Mouse (Mus musculus) embryonic facial prominence, embryonic 12.5 days (tissue): ENCODE results near the gene Sytl4. TPM values are rescaled to one million over a fixed set of nuclear protein-coding genes. Genes with fewer than 3 reads are reported as not detected.

Experiments
- ATAC-seq: fragments of 200-750 bp; cut with Nextera tagmentation; 2 replicates; pipeline ENCODE4 v1.8.0; 2017; ENCODE audit not compliant: insufficient number of reproducible peaks, insufficient read depth, low FRiP score, low TSS enrichment
- H3K27ac ChIP-seq: fragments of 300-500 bp; sonication (generic); 2 replicates; pipeline ENCODE4 v1.5.1; 2016; ENCODE audit warnings: mild to moderate bottlenecking
- H3K27me3 ChIP-seq: fragments of 300-500 bp; sonication (generic); 2 replicates; pipeline ENCODE4 v1.6.1; 2016; ENCODE audit warnings: mild to moderate bottlenecking, moderate library complexity
- H3K36me3 ChIP-seq: fragments of 300-500 bp; sonication (generic); 2 replicates; pipeline ENCODE4 v1.6.1; 2016; ENCODE audit warnings: mild to moderate bottlenecking
- H3K4me1 ChIP-seq: fragments of 300-500 bp; sonication (generic); 2 replicates; pipeline ENCODE4 v1.6.1; 2016
- H3K4me2 ChIP-seq: fragments of 300-500 bp; sonication (generic); replicated peaks from 2 replicates; pipeline ENCODE4 v1.6.1; 2016; ENCODE audit warnings: mild to moderate bottlenecking, moderate library complexity
- H3K4me3 ChIP-seq: fragments of 300-500 bp; sonication (generic); 2 replicates; pipeline ENCODE4 v1.5.1; 2016; ENCODE audit warnings: mild to moderate bottlenecking
- H3K9ac ChIP-seq: fragments of 300-500 bp; sonication (generic); 2 replicates; pipeline ENCODE4 v1.6.1; 2016; ENCODE audit warnings: mild to moderate bottlenecking, moderate library complexity
- H3K9me3 ChIP-seq: fragments of 300-500 bp; sonication (generic); 2 replicates; pipeline ENCODE4 v1.6.1; 2016; ENCODE audit warnings: mild to moderate bottlenecking, moderate library complexity
- WGBS: fragments of 180-500 bp; shearing (Covaris S2); methylation state at CpG from one replicate; pipeline ENCODE4 v1.1.7; 2016; 5-methylcytosine and 5-hydroxymethylcytosine counted together
- polyA plus RNA-seq: library from polyadenylated mRNA; unstranded; fragments of >200 nt; fragmentation: Nextera tagmentation; extraction: Ambion mirVana; gene quantifications from 2 replicates; pipeline ENCODE4 v1.2.1, GENCODE M21; 2016

Gene Sytl4
- polyA plus RNA-seq, 1 experiment from 2014 or later: 3.9 TPM

GRCm38 (mm10) chrX:133926760-133927159 lies 54.9 kb downstream of the Sytl4 start:
- Histone ChIP-seq H3K4me3 (no peak overlapping the region), H3K27me3 (0 out of 2 replicates have a peak, but pooled peaks cover 3% of the 10 kb centered on the region), H3K9me3 (no peaks in the 10 kb centered on the region), H3K4me1 (no peaks in the 10 kb centered on the region), H3K4me2 (no peak overlapping the region), H3K27ac (no peak overlapping the region), H3K36me3 (no peaks in the 10 kb centered on the region), H3K9ac (no peak overlapping the region)
- ATAC-seq: no peak
- 85% methylated on average over 5 of the region's 5 CpGs for WGBS

GRCm38 (mm10) chrX:133921187-133921586 lies 60.4 kb downstream of the Sytl4 start:
- no peaks in the 10 kb centered on the region for H3K36me3 ChIP-seq
- H3K27ac ChIP-seq: no peak overlapping the region
- WGBS: 72% methylated on average over 4 of the region's 4 CpGs
- H3K4me3 ChIP-seq: no peak overlapping the region
- no peaks in the 10 kb centered on the region for H3K9me3 ChIP-seq
- H3K4me1 ChIP-seq: no peaks in the 10 kb centered on the region
- no peak overlapping the region for H3K4me2 ChIP-seq
- ATAC-seq: no peak
- H3K9ac ChIP-seq: no peak overlapping the region
- 0 out of 2 replicates have a peak, but pooled peaks cover 6% of the 10 kb centered on the region for H3K27me3 ChIP-seq

- Histone ChIP-seq H3K9ac (no peak overlapping the region), H3K36me3 (no peaks in the 10 kb centered on the region), H3K4me2 (no peak overlapping the region), H3K27ac (no peak overlapping the region), H3K9me3 (no peaks in the 10 kb centered on the region), H3K4me3 (no peak overlapping the region), H3K27me3 (peaks cover 14% of the 10 kb centered on the region), H3K4me1 (no peaks in the 10 kb centered on the region)
- 0 out of 2 replicates have a peak, but pooled peaks have one; percentile 35 for ATAC-seq
- 38% methylated on average over 7 of the region's 7 CpGs for WGBS
Observed at GRCm38 (mm10) chrX:133914219-133914618, 67.4 kb downstream of the Sytl4 start.

GRCm38 (mm10) chrX:133913006-133913405 lies 68.6 kb downstream of the Sytl4 start:
- Histone ChIP-seq H3K36me3 (no peaks in the 10 kb centered on the region), H3K27ac (no peak overlapping the region), H3K4me1 (no peaks in the 10 kb centered on the region), H3K27me3 (peaks cover 14% of the 10 kb centered on the region), H3K4me3 (no peak overlapping the region), H3K9me3 (no peaks in the 10 kb centered on the region), H3K9ac (no peak overlapping the region), H3K4me2 (no peak overlapping the region)
- 74% methylated on average over 3 of the region's 3 CpGs for WGBS
- ATAC-seq: no peak

- 35% methylated on average over 10 of the region's 10 CpGs for WGBS
- H3K36me3 ChIP-seq: no peaks in the 10 kb centered on the region
- H3K4me3 ChIP-seq: no peak overlapping the region
- ATAC-seq: no peak
- H3K9me3 ChIP-seq: no peaks in the 10 kb centered on the region
- no peak overlapping the region for H3K27ac ChIP-seq
- no peaks in the 10 kb centered on the region for H3K4me1 ChIP-seq
- H3K27me3 ChIP-seq: peaks cover 10% of the 10 kb centered on the region
- no peak overlapping the region for H3K4me2 ChIP-seq
- no peak overlapping the region for H3K9ac ChIP-seq
Observed at GRCm38 (mm10) chrX:133911397-133912103, 70.1 kb downstream of the Sytl4 start.

- no peaks in the 10 kb centered on the region for H3K36me3 ChIP-seq
- no peak for ATAC-seq
- WGBS: 36% methylated on average over 3 of the region's 3 CpGs
- no peak within 1 kb of the TSS for H3K4me2 ChIP-seq
- no peaks in the 10 kb centered on the region for H3K4me1 ChIP-seq
- no peaks in the 10 kb centered on the region for H3K9me3 ChIP-seq
- H3K27me3 ChIP-seq: peaks cover 9% of the 10 kb centered on the region
- no peak within 1 kb of the TSS for H3K9ac ChIP-seq
- H3K4me3 ChIP-seq: no peak within 1 kb of the TSS
- H3K27ac ChIP-seq: no peak within 1 kb of the TSS
Observed at GRCm38 (mm10) chrX:133908261-133908660, 73.4 kb downstream of the Sytl4 start, which contains the start of gene Srpx2. Srpx2 (plus strand) TSS chrX:133908426.

- WGBS: 24% methylated on average over 33 of the region's 33 CpGs
Observed at GRCm38 (mm10) chrX:133898014-133898542, 83.5 kb downstream of the Sytl4 start, which contains the start of gene Tspan6. Tspan6 (minus strand) TSS chrX:133898429.

GRCm38 (mm10) chrX:133888111-133888510 lies 93.5 kb downstream of the Sytl4 start:
- no peaks in the 10 kb centered on the region for H3K4me1 ChIP-seq

More at GRCm38 (mm10) chrX:133898014-133898542, 83.5 kb downstream of the Sytl4 start, which contains the start of gene Tspan6:
- Histone ChIP-seq H3K9me3 (no peaks in the 10 kb centered on the region), H3K27ac (peak within 1 kb of the TSS; percentile 67), H3K4me1 (no peaks in the 10 kb centered on the region), H3K27me3 (no peaks in the 10 kb centered on the region), H3K36me3 (peaks cover 15% of the 10 kb centered on the region; the same call in 1 of the 2 replicates), H3K9ac (peak within 1 kb of the TSS; percentile 68), H3K4me3 (peak within 1 kb of the TSS; percentile 57), H3K4me2 (peak within 1 kb of the TSS; percentile 50)
- ATAC-seq: peak; percentile 89

GRCm38 (mm10) chrX:133887308-133887707 lies 94.3 kb downstream of the Sytl4 start:
- H3K4me3 ChIP-seq: no peak overlapping the region
- 82% methylated on average over 3 of the region's 3 CpGs for WGBS
- no peak overlapping the region for H3K4me2 ChIP-seq
- H3K9me3 ChIP-seq: no peaks in the 10 kb centered on the region
- no peak overlapping the region for H3K27ac ChIP-seq
- no peak overlapping the region for H3K9ac ChIP-seq
- no peaks in the 10 kb centered on the region for H3K27me3 ChIP-seq
- 0 out of 2 replicates have a peak, but pooled peaks cover 4% of the 10 kb centered on the region for H3K36me3 ChIP-seq
- no peaks in the 10 kb centered on the region for H3K4me1 ChIP-seq
- ATAC-seq: no peak

More at GRCm38 (mm10) chrX:133888111-133888510, 93.5 kb downstream of the Sytl4 start:
- Histone ChIP-seq H3K36me3 (0 out of 2 replicates have a peak, but pooled peaks cover 4% of the 10 kb centered on the region), H3K9me3 (no peaks in the 10 kb centered on the region), H3K27ac (no peak overlapping the region), H3K9ac (no peak overlapping the region), H3K4me3 (no peak overlapping the region), H3K27me3 (no peaks in the 10 kb centered on the region), H3K4me2 (no peak overlapping the region)
- WGBS: 94% methylated on average over 5 of the region's 5 CpGs
- no peak for ATAC-seq

Other genes starting within 250 kb of the Sytl4 start
- gene Tnmd, start 130.8 kb downstream of the Sytl4 start, polyA plus RNA-seq: 7.8 and 9.1 TPM in 2 replicates
- 186 and 190 TPM in 2 replicates for gene Tspan6, start 83.4 kb downstream of the Sytl4 start, polyA plus RNA-seq
- gene Srpx2, start 73.4 kb downstream of the Sytl4 start, polyA plus RNA-seq: 1.8 and 2.0 TPM in 2 replicates
- gene Cstf2, start 77.4 kb upstream of the Sytl4 start, polyA plus RNA-seq: 47.8 and 51.1 TPM in 2 replicates
- 0.08 TPM in 1 of 2 replicates, not detected in the other for gene Xkrx, start 180.3 kb upstream of the Sytl4 start, polyA plus RNA-seq
- gene Arl13a, start 205.7 kb upstream of the Sytl4 start, polyA plus RNA-seq: not detected in 2 replicates
- gene Nox1, start 240.1 kb upstream of the Sytl4 start, polyA plus RNA-seq: not detected in 2 replicates